Mouse (Mus musculus) activated CD4-positive, CD25-positive, alpha-beta regulatory T cell (primary cell): ENCODE results near the gene Enkur. TPM values are rescaled to one million over a fixed set of nuclear protein-coding genes. Genes with fewer than 3 reads are reported as not detected.

ENCODE experiments used
- polyA plus RNA-seq, 2 experiments: library from polyadenylated mRNA; unstranded; fragments of 100-300 nt; shearing (Covaris generic); gene quantifications; one replicate each; pipeline ENCODE4 v1.2.1; 2017

The Enkur gene
- under 1 TPM in 1 of 2 experiments, not detected in 1; 0.59 TPM for polyA plus RNA-seq

DNA sequence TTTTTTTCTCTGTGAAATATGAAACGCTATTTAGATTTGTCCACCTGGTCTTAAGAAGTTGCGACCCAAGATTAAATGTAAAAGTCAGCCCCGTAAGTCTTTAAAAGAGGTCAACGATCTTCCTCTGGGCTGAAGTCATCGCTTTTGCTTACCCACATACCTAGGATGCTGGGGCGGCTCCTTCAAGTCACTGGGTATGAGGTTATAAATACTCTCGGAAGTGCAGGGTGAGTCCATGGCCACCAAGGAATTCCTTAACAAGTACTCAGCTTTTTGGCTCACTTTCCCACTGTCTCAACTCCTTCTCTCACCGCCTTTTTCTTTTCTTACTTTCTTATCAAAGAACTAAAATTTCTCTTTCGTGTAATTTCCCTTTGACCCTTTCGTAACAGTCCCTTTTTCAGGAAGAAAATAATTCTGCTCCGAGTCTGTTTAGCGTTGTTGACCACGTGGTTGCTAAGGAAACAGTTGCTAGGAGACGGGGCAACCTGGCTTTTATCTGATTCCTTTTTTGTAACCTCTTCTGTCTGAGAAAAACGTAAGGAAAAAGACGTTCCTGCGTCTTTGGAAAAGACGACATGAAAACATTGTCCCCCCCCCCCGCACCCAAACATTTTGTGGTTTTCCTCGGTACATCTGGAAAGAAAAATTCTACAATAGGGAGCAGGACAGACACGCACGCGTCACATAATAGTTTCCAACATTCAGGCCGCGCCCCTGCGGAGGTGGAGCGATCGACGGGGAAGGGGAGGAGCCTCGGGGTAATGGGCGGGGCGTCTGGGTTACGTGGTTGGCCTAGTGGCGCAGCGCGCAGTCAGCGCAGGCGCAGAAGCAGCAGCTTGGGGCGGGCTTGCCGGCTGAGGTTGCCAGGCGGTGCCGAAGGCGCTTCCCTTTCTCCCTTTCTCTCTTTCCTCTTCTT is at the start of gene Enkur, which contains the start of gene Thnsl1:
Gene Enkur, minus strand, starts transcription at position 454 of the 919 bp plus-strand sequence.
Gene Thnsl1, plus strand, starts transcription at position 813 of the 919 bp plus-strand sequence.

Other genes starting within 250 kb of the Enkur start
- 1 to 10 TPM; 3.6 to 7.4 TPM for gene Arhgap21, start 236.5 kb downstream of the Enkur start, polyA plus RNA-seq
- 1 to 10 TPM; 1.5 to 1.9 TPM for gene Thnsl1, start 359 bp upstream of the Enkur start, polyA plus RNA-seq
- gene Gpr158, start 162.2 kb upstream of the Enkur start, polyA plus RNA-seq: not detected